Mouse (Mus musculus) heart, postnatal 36 days (tissue): ENCODE measurements at regions not wholly inside any gene's neighbourhood (a gene's known extent, or its start where the extent isn't known, plus 50 kb on each side); places are given as distances from the start of the nearest gene placed in this dataset.
A peak's percentile ranks its signal among the peaks of the same experiment; 100 is the strongest.

ENCODE experiments used
- DNase-seq, 2 experiments: peaks; one replicate each; pipeline ENCODE4 v3.0.0; 2021 to 2022
- intact Hi-C: fragments of 180-260 bp; cut with DNase I; formaldehyde crosslinking; loops from one replicate; pipeline ENCODE4 v1.15.1; 2025

- DNase-seq = no peak
- intact Hi-C loops = no loop called here
These were observed 133.0 kb upstream of the Btbd3 start for GRCm38 (mm10) chr2:138123331-138123730.

DNA sequence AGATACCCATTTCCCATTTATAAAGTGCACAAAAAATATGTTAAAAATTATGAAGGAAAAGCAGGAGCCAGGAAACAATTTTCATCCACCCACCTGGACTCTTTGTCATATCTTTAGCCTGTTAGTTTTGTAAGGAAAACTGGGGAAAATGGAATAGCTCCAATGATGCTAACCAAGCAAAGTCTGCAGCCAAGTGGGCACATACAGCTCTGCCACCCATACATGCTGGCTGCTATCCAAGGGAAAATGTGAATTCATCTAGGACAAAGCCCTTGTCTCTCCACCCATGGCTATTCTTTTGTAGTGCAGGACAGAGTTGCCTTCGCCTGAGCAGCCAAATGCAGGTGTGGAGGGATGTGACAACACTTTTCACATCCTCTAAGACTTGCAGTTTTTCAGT lies 135.5 kb upstream of the Btbd3 start:
- intact Hi-C loops = no loop called here
- no peak for DNase-seq

DNA sequence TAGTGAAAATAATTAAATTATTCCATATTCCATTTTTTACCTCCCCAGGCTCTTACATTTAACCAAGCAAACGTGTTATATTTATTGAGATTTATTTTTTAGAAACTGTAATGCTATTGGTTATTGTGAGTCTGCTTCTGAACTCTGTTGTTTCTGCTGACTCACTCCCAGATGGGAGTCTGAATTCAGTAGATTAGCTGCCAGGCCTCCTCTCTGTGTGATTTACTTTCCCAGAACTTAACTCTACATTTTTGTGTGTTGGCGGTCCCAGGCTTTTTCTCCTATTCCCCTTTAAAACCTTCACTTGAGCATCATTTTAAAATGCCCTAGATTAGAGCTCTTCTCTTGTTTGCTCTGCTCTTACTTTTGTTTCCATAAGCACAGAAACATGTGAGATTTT lies 136.2 kb upstream of the Btbd3 start:
- intact Hi-C loops = no loop called here
- no peak for DNase-seq

- intact Hi-C loops = no loop called here
- no peak for DNase-seq
These were observed 156.6 kb upstream of the Btbd3 start for GRCm38 (mm10) chr2:138099777-138100176.

DNA sequence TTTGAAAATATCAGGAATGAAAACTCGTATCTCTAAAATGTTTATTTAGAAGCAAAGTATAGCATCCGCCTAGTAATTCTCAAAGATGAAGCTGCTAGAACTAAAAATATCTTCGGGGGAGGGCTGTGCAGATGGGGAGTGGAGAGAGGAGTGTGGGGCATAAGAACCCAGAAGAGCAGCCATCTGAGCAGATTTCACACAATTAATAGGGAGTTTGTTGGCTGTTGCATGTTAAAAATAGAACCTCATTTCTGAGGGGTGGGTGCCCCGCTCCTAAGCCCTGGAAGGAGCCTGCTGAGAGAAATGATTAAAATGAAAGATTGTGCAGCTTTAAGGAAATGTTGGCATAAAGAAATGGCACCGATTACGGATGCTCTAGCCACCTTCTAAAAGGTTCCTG lies 171.0 kb upstream of the Btbd3 start:
- no peak for DNase-seq
- intact Hi-C loops = no loop called here

GRCm38 (mm10) chr2:138084564-138085283 lies 171.6 kb upstream of the Btbd3 start:
- intact Hi-C loops = no loop called here
- DNase-seq = no peak

- no peak for DNase-seq
- intact Hi-C loops = no loop called here
These were observed 182.2 kb upstream of the Btbd3 start for GRCm38 (mm10) chr2:138074020-138074613.

DNA sequence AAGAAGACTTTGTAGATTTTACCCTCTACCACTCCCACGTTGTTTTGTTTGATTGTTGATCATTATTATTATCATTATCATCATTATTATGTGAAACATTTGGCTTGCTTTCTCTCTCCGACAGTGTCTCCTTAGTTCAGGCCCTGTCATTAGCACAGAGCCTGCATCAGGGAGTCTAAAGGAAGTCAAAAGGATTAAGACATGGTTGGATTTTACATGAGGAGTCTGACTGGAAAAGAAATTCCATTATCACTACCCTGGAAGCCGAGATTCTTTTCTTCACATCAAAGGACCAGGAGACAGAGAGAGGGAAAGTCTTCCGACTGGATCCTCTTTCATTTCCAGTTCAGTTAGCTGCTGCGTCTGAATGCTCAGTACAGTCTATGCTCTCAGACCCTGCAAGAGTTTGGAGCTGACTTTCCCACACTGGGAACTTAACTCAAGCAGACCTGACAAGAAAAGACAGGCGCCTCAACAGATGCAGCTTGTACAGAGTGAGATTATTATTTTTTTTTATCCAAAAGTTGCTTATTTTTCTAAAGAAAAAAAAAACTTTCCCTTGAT lies 184.1 kb upstream of the Btbd3 start:
- DNase-seq = no peak
- intact Hi-C loops = no loop called here

DNA sequence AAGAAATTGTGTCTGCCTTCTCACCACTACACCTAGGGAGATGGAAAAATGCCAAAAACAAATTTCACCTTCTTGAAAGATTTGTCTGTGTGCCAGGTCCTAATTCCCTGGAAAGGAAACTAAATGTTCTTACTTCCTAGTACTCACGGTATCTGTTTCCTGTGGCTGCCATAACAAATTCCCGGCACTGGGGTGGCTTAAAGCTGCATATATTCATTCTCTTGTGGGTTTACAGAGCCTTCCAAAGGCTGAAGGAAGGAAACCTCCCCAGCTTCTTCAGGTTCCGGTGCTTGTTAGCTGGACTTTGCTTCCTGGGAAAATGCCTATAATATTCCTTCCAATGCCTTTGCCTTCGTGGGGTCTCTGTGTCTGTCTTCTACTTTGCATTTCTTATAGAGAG lies 203.3 kb upstream of the Btbd3 start:
- DNase-seq = no peak
- intact Hi-C loops = no loop called here

- intact Hi-C loops = no loop called here
- no peak for DNase-seq
These were observed 208.0 kb upstream of the Btbd3 start for GRCm38 (mm10) chr2:138048341-138048740.

DNA sequence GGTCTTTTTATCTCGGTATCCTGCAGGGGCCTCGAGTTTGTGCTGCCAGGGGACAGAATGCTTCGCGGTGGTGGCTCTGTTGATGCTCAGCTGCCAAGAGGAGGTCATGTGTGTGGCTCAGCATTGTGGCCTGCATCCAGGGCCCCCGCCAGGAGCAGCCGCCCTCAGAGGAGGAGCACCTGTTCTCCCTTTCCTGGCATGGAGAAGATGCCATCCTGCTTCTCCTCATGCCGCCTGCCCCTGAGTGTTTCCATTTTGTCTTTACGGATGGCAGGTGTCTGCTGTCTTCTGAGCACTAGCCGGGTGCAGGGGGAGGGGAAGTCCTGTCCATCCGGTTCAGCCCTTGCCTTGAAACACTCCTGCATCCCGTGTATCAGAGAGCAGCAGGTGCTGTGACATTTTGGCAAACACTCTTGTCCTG lies 208.6 kb upstream of the Btbd3 start:
- intact Hi-C loops = no loop called here
- no peak for DNase-seq

DNA sequence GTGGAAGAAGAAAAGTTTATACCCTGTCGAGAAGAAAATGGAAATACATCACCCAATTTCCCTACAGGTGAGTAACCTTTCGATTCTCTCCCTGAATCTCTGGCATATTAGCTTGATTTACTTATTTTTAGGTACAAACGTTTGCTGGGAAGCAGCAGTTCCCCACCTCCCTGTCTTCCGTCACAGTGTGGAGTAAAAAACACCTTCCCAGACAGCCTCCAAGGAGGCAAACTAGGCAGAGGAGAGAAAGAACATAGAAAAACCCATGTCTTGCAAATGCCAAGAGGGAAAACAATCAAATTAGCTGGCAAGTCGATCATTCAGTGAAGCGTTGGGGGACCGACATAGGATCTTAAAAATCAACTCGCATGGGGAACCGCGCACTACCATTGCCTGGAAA lies 209.0 kb upstream of the Btbd3 start:
- intact Hi-C loops = no loop called here
- no peak for DNase-seq

- intact Hi-C loops = no loop called here
- DNase-seq = no peak
These were observed 209.4 kb upstream of the Btbd3 start for GRCm38 (mm10) chr2:138046918-138047317.

GRCm38 (mm10) chr2:138045933-138046642 lies 210.3 kb upstream of the Btbd3 start:
- intact Hi-C loops = no loop called here
- DNase-seq = no peak

GRCm38 (mm10) chr2:138040706-138041105 lies 215.7 kb upstream of the Btbd3 start:
- DNase-seq = peak in 1 of 2 experiments; percentile 7
- intact Hi-C loops = no loop called here

DNA sequence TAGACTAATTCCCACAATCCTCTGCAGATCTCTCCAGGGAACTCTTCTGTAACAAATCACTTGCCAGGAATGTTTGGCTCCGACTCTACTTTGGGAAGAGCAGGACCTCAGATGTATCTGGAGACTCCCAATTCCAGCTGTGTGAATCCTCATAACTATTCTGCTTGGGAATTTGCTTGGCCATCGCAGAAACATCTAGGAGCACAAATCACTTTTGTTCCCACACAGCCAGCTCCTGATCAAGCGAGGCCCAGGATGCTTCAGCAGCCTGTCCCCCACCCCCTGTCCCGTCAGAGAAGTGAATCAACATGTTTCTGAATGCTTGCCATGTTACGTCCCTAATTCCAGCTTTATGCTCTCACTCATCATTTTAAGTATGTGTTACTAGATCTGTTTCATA lies 216.1 kb upstream of the Btbd3 start:
- DNase-seq = peak; percentile 8 to 18
- intact Hi-C loops = no loop called here

DNA sequence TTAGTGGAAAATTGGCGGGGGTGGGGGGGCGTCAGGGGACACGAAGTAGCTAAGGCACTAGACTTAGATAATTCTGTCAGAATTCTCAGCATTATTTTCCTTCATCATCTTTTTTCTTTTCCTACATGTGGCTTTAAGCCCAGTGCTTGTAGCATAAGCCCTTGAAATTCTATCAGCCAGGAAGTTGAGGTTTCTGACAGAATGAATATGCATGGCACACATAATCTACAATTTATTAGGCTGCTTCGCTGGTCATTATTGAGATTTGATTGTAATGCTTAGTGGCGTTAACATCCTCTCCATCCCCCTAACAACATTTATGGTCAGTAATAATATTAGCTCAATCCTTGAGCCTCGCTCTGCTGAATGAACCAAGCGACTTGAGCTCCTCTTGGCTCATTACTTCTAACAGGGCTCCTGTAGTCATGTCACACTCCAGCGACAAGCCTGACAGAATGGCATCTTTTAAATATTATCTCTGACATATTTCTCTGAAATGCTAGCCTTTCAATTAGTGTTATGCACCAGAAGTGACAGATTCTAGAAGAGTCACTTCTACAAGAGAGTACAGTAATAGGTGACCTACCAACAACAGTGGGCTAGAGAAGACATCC lies 222.1 kb upstream of the Btbd3 start:
- intact Hi-C loops = loop anchor here (5.0 kb wide), 3 partner anchors 183 to 1338 kb away; no protein-coding TSS in a partner anchor
- DNase-seq = no peak

DNA sequence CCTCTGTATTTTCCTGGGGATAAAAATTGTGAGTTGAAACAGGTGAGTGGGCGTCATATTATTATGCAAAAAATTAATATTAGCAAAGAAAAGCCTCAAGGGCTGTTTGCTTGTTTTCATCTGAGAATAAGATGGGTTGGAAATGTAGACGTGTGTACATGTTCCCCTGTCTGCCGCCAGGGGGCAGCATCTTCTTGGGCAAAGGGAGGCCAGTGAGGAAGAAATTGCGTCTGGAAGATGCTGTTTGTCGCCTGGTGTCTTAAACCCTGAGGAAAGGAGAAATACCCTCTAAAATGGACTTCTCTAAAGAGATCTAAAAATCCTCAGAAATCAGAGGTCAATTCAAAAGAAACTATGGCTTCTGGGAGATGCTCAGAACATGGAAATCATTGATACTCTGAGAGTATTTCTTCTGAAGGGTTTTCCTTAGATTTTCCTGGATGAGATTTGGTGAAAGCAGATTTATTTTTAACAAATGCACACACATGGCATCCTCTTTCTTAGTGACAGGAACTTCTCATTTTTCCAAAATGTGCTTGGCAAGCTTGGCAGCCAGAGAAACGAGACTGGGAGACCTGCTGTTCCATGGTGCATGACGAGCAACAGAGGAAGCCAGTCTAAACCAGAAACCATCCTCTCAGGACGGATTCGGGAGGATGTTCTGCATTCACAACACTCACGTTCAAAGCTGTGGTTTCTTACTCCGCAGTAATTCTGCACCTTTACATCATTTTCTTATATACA lies 222.8 kb upstream of the Btbd3 start:
- DNase-seq = peak; percentile 70 to 82
- intact Hi-C loops = loop anchor here (2.0 to 5.0 kb wide), 5 partner anchors 184 to 1339 kb away; no protein-coding TSS in a partner anchor

DNA sequence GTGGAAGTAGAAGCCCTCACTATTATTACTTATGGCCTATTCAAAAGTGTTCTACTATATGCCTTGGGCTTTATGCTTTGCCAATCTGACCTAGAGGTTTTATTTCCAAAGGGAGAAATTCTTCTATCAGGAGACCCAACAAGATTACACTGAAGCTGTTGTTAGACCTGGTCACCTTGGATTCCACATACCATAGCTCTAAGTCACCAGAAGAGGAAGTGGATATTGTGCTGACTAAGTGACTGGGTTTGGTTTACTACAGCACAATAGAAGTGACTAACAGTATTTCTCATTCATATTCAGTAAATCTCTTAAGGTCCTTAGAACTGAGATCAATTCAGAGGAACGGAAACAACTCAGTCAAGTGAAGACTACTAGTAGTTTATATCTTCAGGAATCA lies 229.0 kb upstream of the Btbd3 start:
- intact Hi-C loops = no loop called here
- DNase-seq = no peak

DNA sequence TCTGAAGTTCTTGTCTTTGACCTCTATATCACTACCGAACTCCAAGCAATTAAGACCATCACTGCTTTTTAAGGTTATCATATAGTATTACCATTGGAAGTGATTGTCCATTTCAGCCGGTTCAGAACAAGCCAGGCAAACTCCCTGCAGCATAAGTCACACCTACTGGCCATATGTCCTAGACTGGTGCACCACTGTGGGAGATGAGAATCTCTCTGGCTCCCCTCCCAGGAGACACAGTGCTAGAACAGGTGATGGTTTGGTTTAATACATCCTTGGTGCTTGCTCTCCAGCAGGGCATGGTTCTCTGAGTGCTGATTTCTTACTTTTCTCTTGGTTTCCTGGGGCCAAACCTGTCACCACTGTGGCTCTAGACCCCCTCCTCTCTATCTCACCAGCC lies 232.8 kb upstream of the Btbd3 start:
- intact Hi-C loops = no loop called here
- DNase-seq = no peak
